Mouse (Mus musculus): ENCODE data around the gene Wdr91. TPM values are rescaled to one million over a fixed set of nuclear protein-coding genes. Genes with fewer than 3 reads are reported as not detected.

Wdr91 gene
- 7.2 and 7.5 TPM in 2 replicates for polyA plus RNA-seq (2015; fragmentation: Nextera tagmentation; extraction: Ambion mirVana)

DNA sequence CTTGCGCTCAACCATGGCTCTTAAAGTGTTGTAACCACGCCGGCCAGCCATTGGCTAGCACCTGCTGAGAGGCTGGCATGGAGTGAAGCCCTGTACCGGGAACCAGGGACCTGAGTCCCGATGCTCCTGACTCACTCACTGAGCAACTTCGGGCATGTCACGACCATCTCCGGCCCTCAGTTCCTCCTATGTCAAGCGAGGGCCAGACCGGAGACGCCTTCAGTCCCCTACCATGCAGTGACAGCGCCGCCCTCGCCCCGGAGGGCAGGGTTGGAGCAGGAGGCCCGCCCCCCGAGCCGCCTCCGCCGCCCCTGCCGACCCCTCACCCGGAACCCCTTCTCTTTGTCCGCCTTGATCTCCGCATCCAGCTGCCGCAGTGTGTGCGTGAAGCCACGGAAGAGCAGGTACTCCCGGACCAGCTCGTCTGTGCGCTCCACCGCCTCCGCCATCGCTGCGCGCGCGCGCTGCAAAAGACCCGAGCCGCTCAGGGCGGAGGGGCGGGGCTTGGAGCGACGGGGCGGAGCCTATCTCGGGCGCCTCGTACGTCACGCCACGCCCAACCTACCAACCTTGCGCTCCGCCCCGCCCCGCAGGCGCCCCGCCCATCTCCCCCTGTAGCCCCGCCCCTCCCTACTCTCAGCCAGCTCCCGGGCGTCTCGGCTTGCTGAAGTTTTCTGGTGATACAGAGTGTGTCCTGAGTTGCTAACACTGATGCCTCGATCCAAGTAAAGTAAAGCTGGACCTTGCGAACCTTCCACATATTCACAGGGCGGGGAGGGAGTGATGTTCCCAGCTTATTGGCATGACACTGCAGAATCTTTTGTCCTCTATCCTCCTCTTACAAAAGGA is at the start of gene Wdr91:
TSS of gene Wdr91 (minus strand) at position 506 of the 849 bp plus-strand sequence.
- Histone ChIP-seq H3K9ac (ENCODE audit: low read depth, low read length) (peak within 1 kb of the TSS; percentile 77), H3K4me1 (ENCODE audit: control insufficient read depth, insufficient read depth, low read length) (peaks cover 6% of the 10 kb centered on the region), H3K27ac (ENCODE audit: low read length) (peak within 1 kb of the TSS; percentile 75), H3K27me3 (replicated peaks; ENCODE audit: control insufficient read depth, insufficient read depth, low read length) (no peaks in the 10 kb centered on the region), H3K9me3 (ENCODE audit: control insufficient read depth, low read length) (no peaks in the 10 kb centered on the region), H3K36me3 (ENCODE audit: control insufficient read depth, insufficient read depth, low read length) (0 out of 2 replicates have a peak, but pooled peaks cover 12% of the 10 kb centered on the region), H3K4me3 (ENCODE audit: low read length) (peak within 1 kb of the TSS; percentile 80), H3K4me2 (ENCODE audit: low read depth, low read length) (peak within 1 kb of the TSS; percentile 70)
- peak; percentile 92 for ATAC-seq
- under 1% methylated on average over 64 of the region's 64 CpGs for WGBS

DNA sequence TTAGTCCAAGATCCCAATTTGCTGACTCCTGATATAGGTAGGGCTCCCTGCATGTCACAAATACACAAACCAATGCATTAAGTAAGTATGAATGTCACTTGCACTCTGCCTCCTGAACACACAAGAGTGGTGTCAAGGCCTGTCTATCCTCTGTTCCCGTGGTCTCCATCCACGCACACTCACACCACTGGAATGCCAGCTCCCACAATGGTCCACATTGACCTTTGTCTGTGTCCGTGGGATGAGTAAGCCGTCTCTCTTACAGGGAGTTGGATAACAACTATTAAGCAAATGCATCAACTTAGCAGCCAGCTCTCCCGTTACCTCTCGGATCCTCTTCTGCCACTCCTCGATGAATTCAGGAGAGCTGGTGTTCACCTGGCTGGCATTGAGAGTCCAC is 48.5 kb upstream of the Wdr91 start:
- 0 out of 2 replicates have a peak, but pooled peaks cover 3% of the 10 kb centered on the region for H3K4me1 ChIP-seq (ENCODE audit: control insufficient read depth, insufficient read depth, low read length)
- H3K9me3 ChIP-seq (ENCODE audit: control insufficient read depth, low read length) = no peaks in the 10 kb centered on the region
- H3K4me3 ChIP-seq (ENCODE audit: low read length) = no peak overlapping the region
- WGBS = 86% methylated on average over 7 of the region's 7 CpGs
- H3K27ac ChIP-seq (ENCODE audit: low read length) = no peak overlapping the region
- H3K36me3 ChIP-seq (ENCODE audit: control insufficient read depth, insufficient read depth, low read length) = no peaks in the 10 kb centered on the region
- no peak overlapping the region for H3K4me2 ChIP-seq (ENCODE audit: low read depth, low read length)
- no peaks in the 10 kb centered on the region for H3K27me3 ChIP-seq (replicated peaks; ENCODE audit: control insufficient read depth, insufficient read depth, low read length)
- ATAC-seq = no peak
- no peak overlapping the region for H3K9ac ChIP-seq (ENCODE audit: low read depth, low read length)

GRCm38 (mm10) chr6:34955862-34956241 is 45.2 kb upstream of the Wdr91 start:
- H3K27me3 ChIP-seq (replicated peaks; ENCODE audit: control insufficient read depth, insufficient read depth, low read length) = no peaks in the 10 kb centered on the region
- H3K4me2 ChIP-seq (ENCODE audit: low read depth, low read length) = peak overlapping the region; percentile 23; the same call in 1 of the 2 replicates
- no peak overlapping the region for H3K4me3 ChIP-seq (ENCODE audit: low read length)
- H3K9ac ChIP-seq (ENCODE audit: low read depth, low read length) = no peak overlapping the region
- ATAC-seq = no peak
- H3K9me3 ChIP-seq (ENCODE audit: control insufficient read depth, low read length) = no peaks in the 10 kb centered on the region
- 43% methylated on average over 8 of the region's 8 CpGs for WGBS
- H3K27ac ChIP-seq (ENCODE audit: low read length) = no peak overlapping the region
- no peaks in the 10 kb centered on the region for H3K36me3 ChIP-seq (ENCODE audit: control insufficient read depth, insufficient read depth, low read length)
- 0 out of 2 replicates have a peak, but pooled peaks cover 3% of the 10 kb centered on the region for H3K4me1 ChIP-seq (ENCODE audit: control insufficient read depth, insufficient read depth, low read length)

DNA sequence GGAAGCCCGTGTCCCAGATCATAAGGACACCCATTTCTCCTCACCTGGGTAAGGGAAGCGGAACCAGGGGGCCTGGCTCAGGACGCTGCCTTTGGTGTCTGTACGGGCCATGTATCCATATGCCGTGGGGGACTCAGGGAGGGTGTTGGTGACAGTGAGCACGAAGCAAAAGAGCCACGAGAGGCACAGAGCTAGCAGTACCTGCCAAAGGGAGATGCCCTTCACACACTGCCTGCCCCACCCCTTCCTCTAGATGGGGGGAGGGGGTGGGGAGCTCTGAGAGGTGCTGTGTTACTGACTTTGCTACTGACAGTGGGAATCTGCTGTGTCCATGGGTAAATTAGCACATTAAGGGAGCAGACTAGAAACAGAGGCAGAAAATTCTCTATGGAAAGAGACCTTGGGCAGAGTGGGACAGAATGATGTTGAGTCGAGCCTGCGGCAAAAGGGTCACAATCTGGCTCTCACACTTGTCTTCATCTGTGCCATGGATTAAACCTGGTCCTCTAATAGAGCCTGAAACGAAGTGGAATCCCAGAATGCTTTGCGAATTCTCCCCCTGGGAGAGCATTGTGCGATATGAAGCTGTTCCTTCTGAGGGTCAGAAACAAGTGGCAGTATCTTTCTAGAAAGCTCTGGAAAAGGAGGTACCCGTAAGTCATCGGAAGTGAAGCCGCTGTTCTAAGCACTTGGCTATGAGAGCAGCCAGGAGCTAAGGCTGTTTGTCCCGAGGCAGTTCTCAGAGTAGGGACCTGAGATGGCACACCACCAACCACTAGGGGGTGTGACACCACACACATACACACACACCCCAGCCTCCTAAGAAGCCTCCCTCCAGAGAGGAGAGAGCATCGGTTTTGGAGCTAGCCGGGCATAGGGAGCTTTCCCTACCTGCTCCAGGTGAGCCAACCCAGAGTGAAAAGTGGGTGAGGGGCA is 44.5 kb upstream of the Wdr91 start:
- Histone ChIP-seq H3K9me3 (ENCODE audit: control insufficient read depth, low read length) (no peaks in the 10 kb centered on the region), H3K4me3 (ENCODE audit: low read length) (no peak overlapping the region), H3K4me1 (ENCODE audit: control insufficient read depth, insufficient read depth, low read length) (0 out of 2 replicates have a peak, but pooled peaks cover 3% of the 10 kb centered on the region), H3K4me2 (ENCODE audit: low read depth, low read length) (peak overlapping the region; percentile 23; the same call in 1 of the 2 replicates), H3K36me3 (ENCODE audit: control insufficient read depth, insufficient read depth, low read length) (no peaks in the 10 kb centered on the region), H3K9ac (ENCODE audit: low read depth, low read length) (no peak overlapping the region), H3K27me3 (replicated peaks; ENCODE audit: control insufficient read depth, insufficient read depth, low read length) (no peaks in the 10 kb centered on the region), H3K27ac (ENCODE audit: low read length) (no peak overlapping the region)
- 51% methylated on average over 18 of the region's 18 CpGs for WGBS
- ATAC-seq = peak; percentile 79

- Histone ChIP-seq H3K4me2 (ENCODE audit: low read depth, low read length) (no peak overlapping the region), H3K4me1 (ENCODE audit: control insufficient read depth, insufficient read depth, low read length) (0 out of 2 replicates have a peak, but pooled peaks cover 3% of the 10 kb centered on the region), H3K27me3 (replicated peaks; ENCODE audit: control insufficient read depth, insufficient read depth, low read length) (no peaks in the 10 kb centered on the region), H3K36me3 (ENCODE audit: control insufficient read depth, insufficient read depth, low read length) (no peaks in the 10 kb centered on the region), H3K27ac (ENCODE audit: low read length) (no peak overlapping the region), H3K9ac (ENCODE audit: low read depth, low read length) (no peak overlapping the region), H3K9me3 (ENCODE audit: control insufficient read depth, low read length) (no peaks in the 10 kb centered on the region), H3K4me3 (ENCODE audit: low read length) (no peak overlapping the region)
- WGBS = 64% methylated on average over 7 of the region's 7 CpGs
- ATAC-seq = no peak
These were observed 41.4 kb upstream of the Wdr91 start for GRCm38 (mm10) chr6:34951956-34952667.

- H3K27ac ChIP-seq (ENCODE audit: low read length) = no peak overlapping the region
- H3K9ac ChIP-seq (ENCODE audit: low read depth, low read length) = no peak overlapping the region
- no peak overlapping the region for H3K4me2 ChIP-seq (ENCODE audit: low read depth, low read length)
- no peaks in the 10 kb centered on the region for H3K9me3 ChIP-seq (ENCODE audit: control insufficient read depth, low read length)
- 0 out of 2 replicates have a peak, but pooled peaks cover 3% of the 10 kb centered on the region for H3K4me1 ChIP-seq (ENCODE audit: control insufficient read depth, insufficient read depth, low read length)
- no peak overlapping the region for H3K4me3 ChIP-seq (ENCODE audit: low read length)
- ATAC-seq = no peak
- no peaks in the 10 kb centered on the region for H3K36me3 ChIP-seq (ENCODE audit: control insufficient read depth, insufficient read depth, low read length)
- no peaks in the 10 kb centered on the region for H3K27me3 ChIP-seq (replicated peaks; ENCODE audit: control insufficient read depth, insufficient read depth, low read length)
- 89% methylated on average over 7 of the region's 7 CpGs for WGBS
These were observed 40.8 kb upstream of the Wdr91 start for GRCm38 (mm10) chr6:34951518-34951917.

- 22% methylated on average over 11 of the region's 11 CpGs for WGBS
- no peaks in the 10 kb centered on the region for H3K9me3 ChIP-seq (ENCODE audit: control insufficient read depth, low read length)
- H3K4me2 ChIP-seq (ENCODE audit: low read depth, low read length) = no peak overlapping the region
- H3K9ac ChIP-seq (ENCODE audit: low read depth, low read length) = no peak overlapping the region
- no peak overlapping the region for H3K4me3 ChIP-seq (ENCODE audit: low read length)
- H3K27ac ChIP-seq (ENCODE audit: low read length) = no peak overlapping the region
- no peak for ATAC-seq
- H3K36me3 ChIP-seq (ENCODE audit: control insufficient read depth, insufficient read depth, low read length) = no peaks in the 10 kb centered on the region
- no peaks in the 10 kb centered on the region for H3K27me3 ChIP-seq (replicated peaks; ENCODE audit: control insufficient read depth, insufficient read depth, low read length)
- H3K4me1 ChIP-seq (ENCODE audit: control insufficient read depth, insufficient read depth, low read length) = no peaks in the 10 kb centered on the region
These were observed 37.8 kb upstream of the Wdr91 start for GRCm38 (mm10) chr6:34948461-34948860.

DNA sequence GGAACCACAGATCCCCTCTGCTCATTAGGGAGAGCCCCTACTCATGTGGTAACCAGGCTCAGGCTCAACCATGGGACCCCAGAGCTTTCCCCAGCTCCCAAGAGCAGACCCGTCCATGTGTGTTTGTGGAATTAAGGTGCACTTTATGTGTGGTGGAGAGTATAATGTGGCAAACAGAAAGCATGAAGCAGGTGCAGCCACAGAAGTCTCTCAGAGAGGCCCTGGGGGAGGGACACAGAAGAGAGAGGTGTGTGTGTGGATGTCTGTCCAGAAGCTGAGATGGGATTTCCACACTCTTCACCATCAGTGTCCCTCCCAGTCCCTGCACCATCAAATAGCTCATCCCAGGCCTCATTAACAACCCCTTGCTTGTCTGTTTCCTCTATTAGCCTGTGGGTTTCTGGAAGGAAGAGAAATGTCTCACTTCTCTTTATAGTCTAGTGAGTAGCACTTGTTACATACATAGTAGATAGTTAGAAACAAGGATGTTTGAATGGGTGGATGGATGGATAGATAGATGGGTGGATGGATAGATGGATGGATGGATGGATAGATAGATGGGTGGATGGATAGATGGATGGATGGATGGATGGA is 35.9 kb upstream of the Wdr91 start:
- Histone ChIP-seq H3K4me2 (ENCODE audit: low read depth, low read length) (no peak overlapping the region), H3K4me1 (ENCODE audit: control insufficient read depth, insufficient read depth, low read length) (no peaks in the 10 kb centered on the region), H3K36me3 (ENCODE audit: control insufficient read depth, insufficient read depth, low read length) (no peaks in the 10 kb centered on the region), H3K27me3 (replicated peaks; ENCODE audit: control insufficient read depth, insufficient read depth, low read length) (no peaks in the 10 kb centered on the region), H3K27ac (ENCODE audit: low read length) (no peak overlapping the region), H3K9me3 (ENCODE audit: control insufficient read depth, low read length) (no peaks in the 10 kb centered on the region), H3K9ac (ENCODE audit: low read depth, low read length) (no peak overlapping the region), H3K4me3 (ENCODE audit: low read length) (no peak overlapping the region)
- ATAC-seq = no peak
- WGBS = 77% methylated on average over 1 of the region's 1 CpGs
